Mouse (Mus musculus): ENCODE data around the gene Zfp853. TPM values are rescaled to one million over a fixed set of nuclear protein-coding genes. Genes with fewer than 3 reads are reported as not detected.

Gene Zfp853
- 0.07 TPM in 1 of 2 replicates, not detected in the other for polyA plus RNA-seq (2014; fragmentation: Nextera tagmentation; extraction: Ambion mirVana)

- peak within 1 kb of the TSS; percentile 88 for H3K4me2 ChIP-seq (ENCODE audit: low read length)
- peaks cover 7 to 17% of the 10 kb centered on the region in 2 experiments; a peak in 3 of 4 replicates for H3K4me1 ChIP-seq (ENCODE audit: control insufficient read depth in 2 of 2, insufficient read depth in 2 of 2, low read length in 2 of 2)
- H3K36me3 ChIP-seq (ENCODE audit: control insufficient read depth, insufficient read depth, low read length): no peaks in the 10 kb centered on the region
- ATAC-seq (ENCODE audit: insufficient number of reproducible peaks, insufficient read depth, low FRiP score, low read depth): no peak
- H3K9ac ChIP-seq (ENCODE audit: low read length): peak within 1 kb of the TSS; percentile 64
- 5% methylated on average over 32 of the region's 38 CpGs for WGBS
- H3K4me3 ChIP-seq (ENCODE audit: control insufficient read depth in 1 of 2, insufficient read depth in 1 of 2, low read depth in 1 of 2, low read length in 2 of 2): peak within 1 kb of the TSS; percentile 44 to 53
- peaks cover 63% of the 10 kb centered on the region for H3K27me3 ChIP-seq (ENCODE audit: control insufficient read depth, insufficient read depth, low read length)
- no peaks in the 10 kb centered on the region for H3K9me3 ChIP-seq (ENCODE audit: control insufficient read depth, low read length)
- no peak within 1 kb of the TSS for H3K27ac ChIP-seq (replicated peaks in 1 of 2; ENCODE audit: control insufficient read depth in 1 of 2, insufficient read depth in 1 of 2, low read depth in 2 of 2, low read length in 2 of 2)
Observed at GRCm38 (mm10) chr5:143293404-143293803, at the start of gene Zfp853. Zfp853 (minus strand) TSS chr5:143293623.

GRCm38 (mm10) chr5:143339603-143340002 is 46.2 kb upstream of the Zfp853 start:
- Histone ChIP-seq H3K4me1 (ENCODE audit: control insufficient read depth in 2 of 2, insufficient read depth in 2 of 2, low read length in 2 of 2) (no peaks in the 10 kb centered on the region), H3K27ac (replicated peaks in 1 of 2; ENCODE audit: control insufficient read depth in 1 of 2, insufficient read depth in 1 of 2, low read depth in 2 of 2, low read length in 2 of 2) (no peak overlapping the region), H3K4me2 (ENCODE audit: low read length) (no peak overlapping the region), H3K9me3 (ENCODE audit: control insufficient read depth, low read length) (0 out of 2 replicates have a peak, but pooled peaks cover 3% of the 10 kb centered on the region), H3K9ac (ENCODE audit: low read length) (no peak overlapping the region), H3K36me3 (ENCODE audit: control insufficient read depth, insufficient read depth, low read length) (no peaks in the 10 kb centered on the region), H3K27me3 (ENCODE audit: control insufficient read depth, insufficient read depth, low read length) (peaks cover 2% of the 10 kb centered on the region), H3K4me3 (ENCODE audit: control insufficient read depth in 1 of 2, insufficient read depth in 1 of 2, low read depth in 1 of 2, low read length in 2 of 2) (no peak overlapping the region)
- ATAC-seq (ENCODE audit: insufficient number of reproducible peaks, insufficient read depth, low FRiP score, low read depth): no peak
- 50% methylated on average over 6 of the region's 6 CpGs for WGBS

- Histone ChIP-seq H3K4me2 (ENCODE audit: low read length) (no peak overlapping the region), H3K27ac (replicated peaks in 1 of 2; ENCODE audit: control insufficient read depth in 1 of 2, insufficient read depth in 1 of 2, low read depth in 2 of 2, low read length in 2 of 2) (no peak overlapping the region), H3K4me1 (ENCODE audit: control insufficient read depth in 2 of 2, insufficient read depth in 2 of 2, low read length in 2 of 2) (peaks cover 0 to 2% of the 10 kb centered on the region in 2 experiments; a peak in 1 of 4 replicates), H3K27me3 (ENCODE audit: control insufficient read depth, insufficient read depth, low read length) (peaks cover 2% of the 10 kb centered on the region), H3K4me3 (ENCODE audit: control insufficient read depth in 1 of 2, insufficient read depth in 1 of 2, low read depth in 1 of 2, low read length in 2 of 2) (no peak overlapping the region), H3K9ac (ENCODE audit: low read length) (no peak overlapping the region), H3K9me3 (ENCODE audit: control insufficient read depth, low read length) (no peaks in the 10 kb centered on the region), H3K36me3 (ENCODE audit: control insufficient read depth, insufficient read depth, low read length) (no peaks in the 10 kb centered on the region)
- no peak for ATAC-seq (ENCODE audit: insufficient number of reproducible peaks, insufficient read depth, low FRiP score, low read depth)
- 58% methylated on average over 6 of the region's 6 CpGs for WGBS
Observed at GRCm38 (mm10) chr5:143336559-143336958, 43.1 kb upstream of the Zfp853 start.

GRCm38 (mm10) chr5:143335089-143335460 is 41.7 kb upstream of the Zfp853 start:
- H3K4me1 ChIP-seq (ENCODE audit: control insufficient read depth in 2 of 2, insufficient read depth in 2 of 2, low read length in 2 of 2): peaks cover 2% of the 10 kb centered on the region in 2 experiments; a peak in 3 of 4 replicates
- H3K9ac ChIP-seq (ENCODE audit: low read length): no peak overlapping the region
- H3K9me3 ChIP-seq (ENCODE audit: control insufficient read depth, low read length): no peaks in the 10 kb centered on the region
- H3K27me3 ChIP-seq (ENCODE audit: control insufficient read depth, insufficient read depth, low read length): peaks cover 2% of the 10 kb centered on the region
- no peak for ATAC-seq (ENCODE audit: insufficient number of reproducible peaks, insufficient read depth, low FRiP score, low read depth)
- H3K36me3 ChIP-seq (ENCODE audit: control insufficient read depth, insufficient read depth, low read length): no peaks in the 10 kb centered on the region
- H3K4me2 ChIP-seq (ENCODE audit: low read length): no peak overlapping the region
- H3K27ac ChIP-seq (replicated peaks in 1 of 2; ENCODE audit: control insufficient read depth in 1 of 2, insufficient read depth in 1 of 2, low read depth in 2 of 2, low read length in 2 of 2): no peak overlapping the region
- WGBS: 70% methylated on average over 7 of the region's 7 CpGs
- no peak overlapping the region for H3K4me3 ChIP-seq (ENCODE audit: control insufficient read depth in 1 of 2, insufficient read depth in 1 of 2, low read depth in 1 of 2, low read length in 2 of 2)

GRCm38 (mm10) chr5:143334418-143335088 is 41.1 kb upstream of the Zfp853 start:
- 66% methylated on average over 14 of the region's 14 CpGs for WGBS
- H3K27me3 ChIP-seq (ENCODE audit: control insufficient read depth, insufficient read depth, low read length): peaks cover 2% of the 10 kb centered on the region
- H3K27ac ChIP-seq (replicated peaks in 1 of 2; ENCODE audit: control insufficient read depth in 1 of 2, insufficient read depth in 1 of 2, low read depth in 2 of 2, low read length in 2 of 2): no peak overlapping the region
- H3K4me2 ChIP-seq (ENCODE audit: low read length): no peak overlapping the region
- no peak overlapping the region for H3K9ac ChIP-seq (ENCODE audit: low read length)
- H3K9me3 ChIP-seq (ENCODE audit: control insufficient read depth, low read length): no peaks in the 10 kb centered on the region
- peaks cover 6 to 7% of the 10 kb centered on the region in 2 experiments for H3K4me1 ChIP-seq (ENCODE audit: control insufficient read depth in 2 of 2, insufficient read depth in 2 of 2, low read length in 2 of 2)
- H3K4me3 ChIP-seq (ENCODE audit: control insufficient read depth in 1 of 2, insufficient read depth in 1 of 2, low read depth in 1 of 2, low read length in 2 of 2): no peak overlapping the region
- H3K36me3 ChIP-seq (ENCODE audit: control insufficient read depth, insufficient read depth, low read length): no peaks in the 10 kb centered on the region
- ATAC-seq (ENCODE audit: insufficient number of reproducible peaks, insufficient read depth, low FRiP score, low read depth): no peak

- 12% methylated on average over 5 of the region's 5 CpGs for WGBS
- peaks cover 2% of the 10 kb centered on the region for H3K27me3 ChIP-seq (ENCODE audit: control insufficient read depth, insufficient read depth, low read length)
- no peaks in the 10 kb centered on the region for H3K36me3 ChIP-seq (ENCODE audit: control insufficient read depth, insufficient read depth, low read length)
- H3K4me1 ChIP-seq (ENCODE audit: control insufficient read depth in 2 of 2, insufficient read depth in 2 of 2, low read length in 2 of 2): peaks cover 6 to 8% of the 10 kb centered on the region in 2 experiments
- no peak overlapping the region for H3K4me2 ChIP-seq (ENCODE audit: low read length)
- no peak overlapping the region for H3K27ac ChIP-seq (replicated peaks in 1 of 2; ENCODE audit: control insufficient read depth in 1 of 2, insufficient read depth in 1 of 2, low read depth in 2 of 2, low read length in 2 of 2)
- no peaks in the 10 kb centered on the region for H3K9me3 ChIP-seq (ENCODE audit: control insufficient read depth, low read length)
- no peak overlapping the region for H3K4me3 ChIP-seq (ENCODE audit: control insufficient read depth in 1 of 2, insufficient read depth in 1 of 2, low read depth in 1 of 2, low read length in 2 of 2)
- no peak overlapping the region for H3K9ac ChIP-seq (ENCODE audit: low read length)
- ATAC-seq (ENCODE audit: insufficient number of reproducible peaks, insufficient read depth, low FRiP score, low read depth): no peak
Observed at GRCm38 (mm10) chr5:143333872-143334271, 40.4 kb upstream of the Zfp853 start.

- Histone ChIP-seq H3K27me3 (ENCODE audit: control insufficient read depth, insufficient read depth, low read length) (no peaks in the 10 kb centered on the region), H3K9ac (ENCODE audit: low read length) (peak within 1 kb of the TSS; percentile 85), H3K27ac (replicated peaks in 1 of 2; ENCODE audit: control insufficient read depth in 1 of 2, insufficient read depth in 1 of 2, low read depth in 2 of 2, low read length in 2 of 2) (peak within 1 kb of the TSS; percentile 69), H3K36me3 (ENCODE audit: control insufficient read depth, insufficient read depth, low read length) (peaks cover 31% of the 10 kb centered on the region), H3K4me3 (ENCODE audit: control insufficient read depth in 1 of 2, insufficient read depth in 1 of 2, low read depth in 1 of 2, low read length in 2 of 2) (peak within 1 kb of the TSS; percentile 66 to 84), H3K9me3 (ENCODE audit: control insufficient read depth, low read length) (no peaks in the 10 kb centered on the region), H3K4me2 (ENCODE audit: low read length) (peak within 1 kb of the TSS; percentile 96), H3K4me1 (ENCODE audit: control insufficient read depth in 2 of 2, insufficient read depth in 2 of 2, low read length in 2 of 2) (peaks cover 5 to 16% of the 10 kb centered on the region in 2 experiments; a peak in 3 of 4 replicates)
- peak; percentile 68 for ATAC-seq (ENCODE audit: insufficient number of reproducible peaks, insufficient read depth, low FRiP score, low read depth)
- under 1% methylated on average over 57 of the region's 57 CpGs for WGBS
Observed at GRCm38 (mm10) chr5:143328690-143329495, 35.5 kb upstream of the Zfp853 start, which contains the start of gene Zdhhc4. Zdhhc4 (minus strand) TSS chr5:143329256.

Data from heart, embryonic 14.5 days (tissue).